Mouse (Mus musculus): ENCODE results near the gene 2010111I01Rik.

DNA sequence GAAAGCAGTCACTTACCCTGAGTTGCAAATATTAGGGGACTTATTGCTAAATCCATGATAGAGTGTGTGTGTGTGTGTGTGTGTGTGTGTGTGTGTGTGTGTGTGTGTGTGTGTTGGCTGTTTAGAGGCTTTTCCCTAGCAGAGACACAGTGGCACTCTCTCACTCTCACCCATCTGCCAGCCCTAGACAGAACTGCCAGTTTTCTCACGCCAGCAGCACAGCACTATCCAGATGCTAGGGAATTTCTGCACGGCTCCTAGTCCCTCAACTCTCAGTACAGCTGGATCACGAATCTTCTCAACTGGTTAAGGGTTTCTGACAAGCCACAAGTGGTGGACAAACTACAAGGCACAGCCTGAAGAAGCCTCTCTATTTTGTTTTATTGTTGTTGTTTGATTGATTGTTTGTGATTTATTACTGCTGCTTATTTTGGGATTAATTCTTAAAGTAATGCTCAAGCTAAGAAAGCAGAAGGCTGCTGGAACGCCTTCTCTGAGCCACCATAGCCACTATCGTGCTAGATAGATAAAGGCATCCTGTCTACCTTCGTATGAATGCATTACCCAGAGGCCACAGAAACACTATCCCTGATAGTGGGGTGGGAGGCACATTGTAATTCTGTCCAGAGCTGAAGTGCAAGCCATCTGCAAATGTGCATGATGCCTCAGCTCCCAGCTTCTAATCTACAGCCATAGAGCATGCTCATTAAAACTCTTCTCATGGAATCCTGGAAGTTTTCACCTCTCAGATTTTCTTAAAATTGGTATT, 209.7 kb downstream of the 2010111I01Rik start:
- TF ChIP-seq CTCF (IDR thresholded peaks at IDR 0.05; ENCODE audit: low read depth) (no peak), EP300 (IDR thresholded peaks at IDR 0.05; ENCODE audit: low read depth) (no peak)

Data from heart, postnatal 0 days (tissue).